Mouse (Mus musculus) liver, embryonic 15.5 days (tissue): Measurements from ENCODE around the gene Aldh3a2. TPM values are rescaled to one million over a fixed set of nuclear protein-coding genes. Genes with fewer than 3 reads are reported as not detected.
A peak's percentile ranks its signal among the peaks of the same experiment; 100 is the strongest.

ENCODE experiments used
- ATAC-seq: fragments of 200-750 bp; cut with Nextera tagmentation; 2 replicates; pipeline ENCODE4 v1.8.0; 2017; ENCODE audit warnings: moderate number of reproducible peaks, mild to moderate bottlenecking, moderate library complexity; ENCODE audit not compliant: insufficient read depth
- H3K27ac ChIP-seq: fragments of 300-500 bp; sonication (generic); replicated peaks from 2 replicates; pipeline ENCODE4 v1.5.1; 2015; ENCODE audit warnings: mild to moderate bottlenecking, inconsistent platforms
- H3K27me3 ChIP-seq: fragments of 300-500 bp; sonication (generic); 2 replicates; pipeline ENCODE4 v1.6.1; 2015; ENCODE audit warnings: mild to moderate bottlenecking, inconsistent platforms
- H3K36me3 ChIP-seq: fragments of 300-500 bp; sonication (generic); replicated peaks from 2 replicates; pipeline ENCODE4 v1.6.1; 2015; ENCODE audit warnings: moderate library complexity, mild to moderate bottlenecking, inconsistent platforms
- H3K4me1 ChIP-seq: fragments of 300-500 bp; sonication (generic); replicated peaks from 2 replicates; pipeline ENCODE4 v1.6.1; 2015; ENCODE audit warnings: inconsistent platforms
- H3K4me2 ChIP-seq: fragments of 300-500 bp; sonication (generic); 2 replicates; pipeline ENCODE4 v1.6.1; 2015; ENCODE audit warnings: moderate library complexity, mild to moderate bottlenecking, inconsistent platforms
- H3K4me3 ChIP-seq: fragments of 300-500 bp; sonication (generic); replicated peaks from 2 replicates; pipeline ENCODE4 v1.5.1; 2015; ENCODE audit warnings: mild to moderate bottlenecking, inconsistent platforms
- H3K9ac ChIP-seq: fragments of 300-500 bp; sonication (generic); 2 replicates; pipeline ENCODE4 v1.6.1; 2015; ENCODE audit warnings: moderate library complexity, mild to moderate bottlenecking, inconsistent platforms
- H3K9me3 ChIP-seq: fragments of 300-500 bp; sonication (generic); replicated peaks from 2 replicates; pipeline ENCODE4 v1.6.1; 2016; ENCODE audit warnings: inconsistent platforms
- WGBS: fragments of 180-500 bp; shearing (Covaris S2); methylation state at CpG from one replicate; pipeline ENCODE4 v1.1.7; 2015; ENCODE audit warnings: mixed read lengths; ENCODE audit not compliant: insufficient replicate concordance; 5-methylcytosine and 5-hydroxymethylcytosine counted together
- polyA plus RNA-seq: library from polyadenylated mRNA; unstranded; fragments of >200 nt; fragmentation: Nextera tagmentation; extraction: Ambion mirVana; gene quantifications from 2 replicates; pipeline ENCODE4 v1.2.1, GENCODE M21; 2015

The Aldh3a2 gene
- polyA plus RNA-seq, 1 experiment from 2014 or later: 32.4 TPM

DNA sequence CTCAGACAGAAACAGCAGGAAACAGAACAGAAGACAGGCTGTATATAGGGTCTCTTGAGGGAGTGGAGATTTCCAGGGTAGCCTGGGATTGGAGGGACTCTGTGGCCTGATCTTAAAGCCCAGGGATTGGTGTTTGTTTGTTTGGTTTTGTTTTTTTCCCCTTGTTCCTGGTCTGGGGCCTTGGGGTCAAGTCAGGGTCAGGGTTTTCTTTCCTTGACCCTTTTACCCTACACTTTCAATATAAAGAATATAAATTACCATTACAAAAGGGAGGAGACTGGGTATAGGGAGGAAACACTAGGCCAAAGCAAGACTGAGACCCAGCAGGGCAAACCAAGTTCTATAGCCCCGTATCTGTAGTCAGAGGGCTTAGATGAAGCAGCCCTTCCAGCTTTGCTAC lies 29.3 kb upstream of the Aldh3a2 start:
- Histone ChIP-seq H3K36me3 (no peaks in the 10 kb centered on the region), H3K4me3 (no peak overlapping the region), H3K9me3 (no peaks in the 10 kb centered on the region), H3K27me3 (no peaks in the 10 kb centered on the region), H3K27ac (no peak overlapping the region), H3K4me2 (no peak overlapping the region), H3K4me1 (peaks cover 13% of the 10 kb centered on the region), H3K9ac (no peak overlapping the region)
- no peak for ATAC-seq
- 67% methylated on average over 1 of the region's 1 CpGs for WGBS

DNA sequence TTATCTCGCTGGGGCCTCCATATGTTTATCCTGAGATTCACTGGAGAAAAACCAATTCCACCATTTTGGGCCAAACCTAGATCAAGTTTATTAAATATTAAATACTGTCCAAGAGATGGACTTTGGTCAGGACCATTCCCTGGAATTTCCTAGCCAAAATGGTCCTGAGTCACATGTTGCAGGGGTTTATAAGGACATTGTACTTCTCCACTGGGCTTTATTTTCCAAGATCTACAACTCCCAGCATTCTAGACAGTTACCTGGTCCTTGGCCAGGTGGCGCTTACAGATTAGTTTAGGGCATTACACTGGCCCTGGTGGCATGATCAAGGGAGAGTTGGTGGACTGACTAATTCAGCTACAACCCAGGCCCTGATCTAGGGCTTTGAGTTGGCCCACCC lies 28.3 kb upstream of the Aldh3a2 start:
- WGBS: 61% methylated on average over 2 of the region's 2 CpGs
- Histone ChIP-seq H3K4me1 (peaks cover 7% of the 10 kb centered on the region), H3K4me3 (no peak overlapping the region)

DNA sequence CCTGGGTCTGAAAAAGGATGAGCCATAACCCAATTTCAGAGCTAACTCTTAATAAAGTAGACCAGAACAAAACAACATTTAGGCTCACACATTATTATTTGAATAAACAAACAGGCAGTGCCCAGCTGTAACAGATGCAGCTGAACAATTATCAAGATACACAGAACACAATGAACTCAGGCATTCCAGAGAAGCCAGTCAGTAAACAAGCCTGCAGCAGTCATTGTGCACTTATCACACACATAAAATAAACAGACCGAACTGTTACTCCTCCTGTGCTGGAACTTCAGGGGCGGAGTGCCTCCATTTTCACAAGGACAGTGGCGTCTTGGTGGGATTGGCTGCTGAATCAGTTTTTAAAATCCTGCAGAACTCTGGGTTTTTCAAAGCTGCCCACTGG lies 27.2 kb upstream of the Aldh3a2 start:
- WGBS: 44% methylated on average over 3 of the region's 3 CpGs
- H3K9me3 ChIP-seq: no peaks in the 10 kb centered on the region
- H3K9ac ChIP-seq: no peak overlapping the region
- H3K27ac ChIP-seq: no peak overlapping the region
- no peak overlapping the region for H3K4me3 ChIP-seq
- no peaks in the 10 kb centered on the region for H3K4me1 ChIP-seq
- H3K36me3 ChIP-seq: no peaks in the 10 kb centered on the region
- no peaks in the 10 kb centered on the region for H3K27me3 ChIP-seq
- no peak overlapping the region for H3K4me2 ChIP-seq
- no peak for ATAC-seq

More for the DNA sequence above, 28.3 kb upstream of the Aldh3a2 start:
- Histone ChIP-seq H3K4me2 (no peak overlapping the region), H3K27ac (no peak overlapping the region), H3K9me3 (no peaks in the 10 kb centered on the region), H3K36me3 (no peaks in the 10 kb centered on the region), H3K9ac (no peak overlapping the region), H3K27me3 (no peaks in the 10 kb centered on the region)
- ATAC-seq: no peak

DNA sequence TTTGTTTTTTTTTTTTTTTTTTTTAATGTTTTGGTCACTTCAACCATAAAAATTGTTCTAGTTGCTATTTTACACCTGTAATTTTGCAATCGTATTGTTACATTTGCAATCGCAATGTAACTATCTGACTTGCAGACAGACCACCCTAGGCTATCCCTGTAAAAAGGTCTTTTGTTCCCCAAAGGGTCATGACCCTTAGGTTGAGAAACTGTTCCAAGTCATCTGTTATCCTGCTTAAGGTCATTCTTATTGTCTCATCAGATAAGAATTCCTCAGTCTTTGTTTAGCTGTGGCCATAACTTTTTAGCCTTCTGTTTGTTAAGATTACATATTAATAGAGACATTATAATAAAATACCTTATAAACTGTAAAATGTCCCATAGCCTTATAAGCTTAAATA lies 26.0 kb upstream of the Aldh3a2 start:
- H3K27me3 ChIP-seq: no peaks in the 10 kb centered on the region
- no peaks in the 10 kb centered on the region for H3K9me3 ChIP-seq
- ATAC-seq: no peak
- H3K27ac ChIP-seq: no peak overlapping the region
- WGBS: 74% methylated on average over 2 of the region's 2 CpGs
- H3K9ac ChIP-seq: no peak overlapping the region
- no peak overlapping the region for H3K4me3 ChIP-seq
- no peaks in the 10 kb centered on the region for H3K36me3 ChIP-seq
- no peaks in the 10 kb centered on the region for H3K4me1 ChIP-seq
- no peak overlapping the region for H3K4me2 ChIP-seq

DNA sequence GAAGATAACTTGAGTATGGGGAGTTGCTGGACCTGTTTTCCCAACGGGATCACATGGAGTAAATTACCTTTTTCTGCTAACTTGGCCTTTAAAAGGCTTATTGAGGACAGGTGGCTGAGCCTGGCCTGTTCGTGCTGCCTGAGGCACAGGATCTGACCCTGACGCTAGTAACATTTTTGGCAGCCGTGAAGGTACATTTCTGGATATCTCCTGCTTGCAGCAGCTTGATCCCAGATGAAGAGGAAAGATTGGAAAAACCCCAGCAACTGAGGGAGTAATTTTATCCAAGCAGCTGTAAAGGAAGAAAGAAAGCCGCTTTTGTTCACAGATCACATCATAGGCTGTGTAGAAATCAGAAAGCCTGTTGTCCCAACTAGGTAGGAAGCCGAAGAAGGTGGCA lies 17.1 kb upstream of the Aldh3a2 start:
- no peak overlapping the region for H3K27ac ChIP-seq
- H3K9me3 ChIP-seq: no peaks in the 10 kb centered on the region
- no peaks in the 10 kb centered on the region for H3K4me1 ChIP-seq
- WGBS: 60% methylated on average over 6 of the region's 6 CpGs
- no peaks in the 10 kb centered on the region for H3K27me3 ChIP-seq
- H3K9ac ChIP-seq: no peak overlapping the region
- ATAC-seq: no peak
- H3K4me3 ChIP-seq: no peak overlapping the region
- H3K36me3 ChIP-seq: no peaks in the 10 kb centered on the region
- no peak overlapping the region for H3K4me2 ChIP-seq

DNA sequence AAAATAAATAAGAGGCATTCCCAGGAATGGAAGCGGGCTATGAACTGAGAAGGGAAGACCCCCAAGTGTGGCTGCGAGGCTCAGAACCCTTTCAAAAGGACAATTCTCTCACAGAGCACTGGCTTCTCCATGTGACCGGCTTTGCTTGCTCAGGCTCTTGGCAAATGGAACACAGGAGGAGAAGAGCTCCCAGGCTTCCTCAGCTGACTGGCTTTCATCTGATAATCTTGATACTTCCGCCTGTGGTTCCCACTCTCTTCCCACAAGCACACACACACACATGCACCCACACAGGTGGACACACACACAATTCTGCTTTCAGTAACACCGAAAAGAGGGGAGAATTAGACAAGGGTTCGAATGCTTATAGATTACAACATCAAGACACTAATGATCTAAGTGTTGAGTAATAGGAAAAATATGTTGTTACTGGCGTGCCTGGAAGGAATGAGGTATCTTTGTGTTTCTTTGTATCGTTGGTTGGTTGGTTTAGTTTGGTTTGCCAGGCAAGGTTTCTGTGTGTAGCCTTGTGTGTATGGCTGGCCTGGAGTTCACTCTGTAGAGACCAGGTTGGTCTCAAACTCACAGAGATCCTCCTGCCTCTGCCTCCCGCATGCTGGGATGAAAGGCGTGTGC lies 16.3 kb upstream of the Aldh3a2 start:
- H3K9ac ChIP-seq: no peak overlapping the region
- no peaks in the 10 kb centered on the region for H3K27me3 ChIP-seq
- no peaks in the 10 kb centered on the region for H3K36me3 ChIP-seq
- H3K27ac ChIP-seq: no peak overlapping the region
- no peak for ATAC-seq
- H3K9me3 ChIP-seq: no peaks in the 10 kb centered on the region
- no peak overlapping the region for H3K4me2 ChIP-seq
- H3K4me3 ChIP-seq: no peak overlapping the region
- H3K4me1 ChIP-seq: peaks cover under 1% of the 10 kb centered on the region; the same call in 1 of the 2 replicates
- WGBS: 57% methylated on average over 10 of the region's 10 CpGs

DNA sequence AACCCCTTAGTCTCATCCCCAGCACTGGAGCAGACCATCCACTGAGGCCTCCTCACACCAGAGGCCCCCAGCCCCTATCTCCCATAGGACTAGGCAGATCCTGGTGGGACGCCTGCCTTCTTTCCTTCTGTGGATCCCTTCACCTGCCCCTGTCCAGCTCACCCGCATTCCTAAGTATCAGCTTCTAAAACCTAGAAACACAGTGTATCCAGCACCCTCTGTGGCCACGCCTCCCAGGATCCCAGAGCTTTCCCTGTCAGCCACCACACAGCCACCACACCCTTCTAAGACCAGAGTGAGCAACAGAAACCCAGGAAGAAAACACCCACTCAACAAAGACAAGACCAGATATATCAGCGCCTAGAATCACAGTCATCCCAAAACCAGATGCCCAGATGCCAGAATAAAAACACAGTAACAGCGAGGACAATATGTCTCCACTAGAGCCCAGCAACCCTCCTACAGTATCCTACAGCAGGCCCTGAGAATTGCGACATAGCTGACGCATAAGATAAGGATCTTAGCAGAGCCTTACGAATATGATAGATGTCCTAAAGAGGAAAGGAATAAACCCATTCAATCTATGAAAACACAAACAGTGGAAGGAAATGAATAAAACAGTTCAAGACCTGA lies 11.3 kb upstream of the Aldh3a2 start:
- no peak overlapping the region for H3K4me2 ChIP-seq
- H3K4me1 ChIP-seq: peaks cover 30% of the 10 kb centered on the region
- no peak overlapping the region for H3K27ac ChIP-seq
- H3K9ac ChIP-seq: no peak overlapping the region
- 46% methylated on average over 8 of the region's 8 CpGs for WGBS
- ATAC-seq: no peak
- no peaks in the 10 kb centered on the region for H3K36me3 ChIP-seq
- no peaks in the 10 kb centered on the region for H3K27me3 ChIP-seq
- no peak overlapping the region for H3K4me3 ChIP-seq
- no peaks in the 10 kb centered on the region for H3K9me3 ChIP-seq

DNA sequence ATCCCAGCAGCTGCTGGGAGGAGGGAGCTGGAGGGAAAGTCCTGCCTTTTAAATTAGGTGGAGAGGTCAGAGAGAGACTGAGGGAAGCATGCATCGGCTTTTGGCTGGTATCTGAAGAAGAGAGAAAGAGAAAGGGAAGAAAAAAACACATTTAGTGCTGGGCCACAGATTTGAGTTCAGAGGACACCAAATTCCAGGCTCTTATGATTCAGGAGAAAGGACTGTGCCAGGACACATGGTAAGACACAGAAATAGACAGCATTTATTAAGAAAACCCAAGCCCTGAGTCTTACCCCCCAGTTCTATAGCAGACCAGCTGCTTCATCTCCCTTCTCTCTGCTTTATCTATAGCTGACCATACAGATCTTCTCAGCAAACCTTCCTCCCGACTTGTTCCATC lies 10.7 kb upstream of the Aldh3a2 start:
- no peak overlapping the region for H3K27ac ChIP-seq
- H3K27me3 ChIP-seq: no peaks in the 10 kb centered on the region
- no peak overlapping the region for H3K9ac ChIP-seq
- H3K4me1 ChIP-seq: peaks cover 30% of the 10 kb centered on the region
- H3K4me2 ChIP-seq: no peak overlapping the region
- WGBS: 31% methylated on average over 2 of the region's 2 CpGs
- no peaks in the 10 kb centered on the region for H3K9me3 ChIP-seq
- H3K36me3 ChIP-seq: no peaks in the 10 kb centered on the region
- no peak for ATAC-seq
- H3K4me3 ChIP-seq: no peak overlapping the region

DNA sequence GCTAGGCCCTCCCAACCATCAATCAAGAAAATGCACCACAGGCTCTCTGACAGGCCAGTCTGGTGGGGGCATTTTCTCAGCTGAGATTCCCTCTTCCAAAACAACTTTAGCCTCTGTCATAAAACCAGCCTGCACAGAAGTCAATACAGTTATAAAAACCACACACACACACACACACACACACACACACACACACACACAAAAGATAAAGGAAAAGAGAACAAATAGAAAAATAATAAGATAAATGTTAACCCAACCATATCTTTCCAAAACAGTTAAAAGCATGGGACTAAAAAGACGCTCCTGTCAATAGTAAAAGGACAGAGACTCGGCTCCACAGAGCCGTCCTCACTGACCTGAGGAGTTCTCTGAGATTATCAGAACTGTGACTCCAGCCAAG lies 9.2 kb upstream of the Aldh3a2 start:
- no peak overlapping the region for H3K27ac ChIP-seq
- H3K4me2 ChIP-seq: no peak overlapping the region
- no peaks in the 10 kb centered on the region for H3K36me3 ChIP-seq
- H3K27me3 ChIP-seq: no peaks in the 10 kb centered on the region
- H3K4me3 ChIP-seq: no peak overlapping the region
- H3K9me3 ChIP-seq: no peaks in the 10 kb centered on the region
- no peak for ATAC-seq
- no peak overlapping the region for H3K9ac ChIP-seq
- WGBS: 33% methylated on average over 3 of the region's 3 CpGs
- H3K4me1 ChIP-seq: peaks cover 30% of the 10 kb centered on the region

DNA sequence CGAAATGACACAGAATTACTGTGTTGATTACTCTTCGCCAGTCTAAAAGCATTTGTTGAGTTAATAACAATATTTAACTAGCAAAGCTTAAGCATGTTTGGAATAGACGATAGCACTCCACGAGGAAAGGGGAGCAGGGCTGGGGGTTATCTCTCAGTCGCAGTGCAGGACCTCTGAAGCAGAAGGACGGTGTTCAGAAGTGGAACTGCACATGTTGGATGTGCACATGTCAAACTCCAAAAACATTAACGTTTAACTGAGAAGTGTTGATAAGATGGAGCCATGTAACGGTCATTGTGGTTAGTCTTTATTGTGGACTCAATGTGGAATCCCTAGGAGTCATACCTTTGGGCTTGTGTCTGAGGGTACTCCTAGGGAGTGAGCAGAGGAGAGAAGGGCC lies 7.8 kb upstream of the Aldh3a2 start:
- Histone ChIP-seq H3K27me3 (no peaks in the 10 kb centered on the region), H3K27ac (no peak overlapping the region), H3K36me3 (no peaks in the 10 kb centered on the region), H3K4me1 (peaks cover 30% of the 10 kb centered on the region), H3K4me2 (no peak overlapping the region), H3K9me3 (no peaks in the 10 kb centered on the region), H3K9ac (no peak overlapping the region), H3K4me3 (no peak overlapping the region)
- peak; percentile 51; the same call in 1 of the 2 replicates for ATAC-seq
- WGBS: 20% methylated on average over 8 of the region's 8 CpGs

DNA sequence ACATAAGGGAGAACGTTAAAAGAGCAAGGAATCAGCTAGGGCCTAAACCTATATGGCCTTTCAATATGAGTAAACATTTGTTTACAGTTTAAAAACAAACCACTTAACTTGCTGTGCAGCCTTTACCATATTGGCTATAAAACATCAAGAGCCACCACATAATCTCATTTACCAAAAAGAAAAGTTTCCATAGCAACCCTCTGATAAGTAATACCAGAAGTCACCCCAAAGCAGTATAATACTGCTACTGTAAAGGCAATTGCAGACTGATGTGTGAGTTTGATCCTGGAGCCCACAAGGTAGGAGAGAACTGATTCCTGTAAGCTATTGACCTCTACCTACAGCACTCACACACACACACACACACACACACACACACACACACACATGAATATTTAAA lies 7.2 kb upstream of the Aldh3a2 start:
- Histone ChIP-seq H3K4me1 (peaks cover 30% of the 10 kb centered on the region), H3K27ac (no peak overlapping the region), H3K36me3 (no peaks in the 10 kb centered on the region), H3K4me3 (no peak overlapping the region), H3K9ac (no peak overlapping the region), H3K9me3 (no peaks in the 10 kb centered on the region), H3K4me2 (no peak overlapping the region), H3K27me3 (no peaks in the 10 kb centered on the region)
- no peak for ATAC-seq
- WGBS: 64% methylated on average over 1 of the region's 1 CpGs

DNA sequence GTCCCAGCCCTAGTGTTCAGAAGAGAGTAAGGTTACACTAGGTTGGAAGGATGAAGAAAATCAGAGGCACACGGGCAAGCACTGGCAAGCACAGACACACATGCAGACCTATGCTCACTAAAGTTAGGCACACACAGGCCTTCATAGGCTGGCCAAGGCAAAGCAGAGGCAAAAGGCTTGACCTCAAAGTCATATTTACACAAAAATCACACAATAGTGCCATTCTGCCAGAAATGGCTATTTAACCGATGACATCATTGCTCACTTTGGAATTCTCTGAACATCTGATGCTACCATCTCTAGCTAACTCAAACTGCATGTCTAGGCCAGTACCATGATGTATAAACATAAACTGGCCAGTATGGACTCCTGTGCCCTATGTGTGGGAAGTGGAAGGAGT lies 6.7 kb upstream of the Aldh3a2 start:
- H3K27ac ChIP-seq: no peak overlapping the region
- H3K36me3 ChIP-seq: no peaks in the 10 kb centered on the region
- peaks cover 30% of the 10 kb centered on the region for H3K4me1 ChIP-seq
- no peak for ATAC-seq
- H3K9ac ChIP-seq: no peak overlapping the region
- H3K9me3 ChIP-seq: no peaks in the 10 kb centered on the region
- no peaks in the 10 kb centered on the region for H3K27me3 ChIP-seq
- no peak overlapping the region for H3K4me2 ChIP-seq
- WGBS: 80% methylated on average over 2 of the region's 2 CpGs
- no peak overlapping the region for H3K4me3 ChIP-seq
